Mouse (Mus musculus): Measurements from ENCODE around the gene Actr3.

- TF ChIP-seq CTCF (IDR thresholded peaks at IDR 0.05; ENCODE audit: low read depth) (no peak), EP300 (IDR thresholded peaks at IDR 0.05; ENCODE audit: low read depth) (no peak)
Measured at GRCm38 (mm10) chr1:125447926-125448325, 12.4 kb upstream of the Actr3 start.

All from liver, embryonic 14.5 days (tissue).